In the genomic region with DNA sequence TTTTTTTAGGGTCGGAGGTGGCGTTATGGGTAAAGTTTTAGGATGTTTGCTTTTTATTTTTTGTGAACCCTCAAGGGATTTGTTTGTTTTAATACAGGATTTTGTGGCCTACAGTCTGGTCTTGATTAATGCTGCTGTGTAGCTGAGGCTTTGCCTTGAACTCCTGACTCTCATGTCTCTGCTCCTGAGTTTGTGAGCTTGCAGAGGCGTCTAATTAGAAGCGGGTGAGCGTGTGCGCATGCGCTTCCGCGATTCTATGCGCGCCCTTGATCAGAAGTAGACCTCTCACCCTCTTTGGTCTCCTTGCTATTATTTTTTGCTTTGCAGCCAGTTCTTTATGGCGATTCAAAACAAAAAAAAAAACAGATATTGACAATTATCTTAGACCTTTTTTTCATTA, we compare ENCODE assay signal across 8 mouse cellular contexts. TPM values are rescaled to one million over a fixed set of nuclear protein-coding genes. Genes with fewer than 3 reads are reported as not detected.
A peak's percentile ranks its signal among the peaks of the same experiment; 100 is the strongest.
DNase-seq lines count a peak whose midpoint lies in the region; ATAC-seq and TF ChIP-seq lines count a peak whose summit lies in the region.

No protein-coding gene starts in this region.

- no peaks in the 10 kb centered on the region for H3K36me3 ChIP-seq in heart, embryonic 11.5 days (ENCODE audit: control insufficient read depth, insufficient read depth, low read length)
- no peaks in the 10 kb centered on the region for H3K36me3 ChIP-seq in E14TG2a.4 (ENCODE audit: insufficient read depth, low read length)
- H3K36me3 ChIP-seq in forebrain, embryonic 15.5 days, result no peaks in the 10 kb centered on the region
- H3K36me3 ChIP-seq in liver, embryonic 14.5 days (replicated peaks; ENCODE audit: control insufficient read depth, insufficient read depth, low read depth), result peaks cover 4% of the 10 kb centered on the region; the same call in 1 of the 2 replicates

- no peak for TF ChIP-seq CTCF in E14TG2a.4 (conservative IDR thresholded peaks at IDR 0.05; ENCODE audit: low read length)
- TF ChIP-seq CTCF in liver, embryonic 14.5 days (IDR thresholded peaks at IDR 0.05; ENCODE audit: low read depth), result no peak

- TF ChIP-seq EP300 in liver, embryonic 14.5 days (IDR thresholded peaks at IDR 0.05; ENCODE audit: low read depth), result no peak

- WGBS in heart, embryonic 11.5 days (ENCODE audit: insufficient replicate concordance), result 75% methylated on average over 12 of the region's 12 CpGs
- WGBS in forebrain, embryonic 15.5 days, result 79% methylated on average over 12 of the region's 12 CpGs
- WGBS in liver, embryonic 14.5 days (ENCODE audit: insufficient replicate concordance), result 70% methylated on average over 12 of the region's 12 CpGs

- H3K27me3 ChIP-seq in heart, embryonic 11.5 days (ENCODE audit: control insufficient read depth, insufficient read depth, low read length), result no peaks in the 10 kb centered on the region
- peaks cover 10% of the 10 kb centered on the region; the same call in 1 of the 2 replicates for H3K27me3 ChIP-seq in E14TG2a.4 (ENCODE audit: insufficient read depth, low read length)
- no peaks in the 10 kb centered on the region for H3K27me3 ChIP-seq in forebrain, embryonic 15.5 days
- H3K27me3 ChIP-seq in liver, embryonic 14.5 days (ENCODE audit: control insufficient read depth, insufficient read depth, low read length), result no peaks in the 10 kb centered on the region

- peak overlapping the region; percentile 68; the same call in 1 of the 2 replicates for H3K27ac ChIP-seq in heart, embryonic 11.5 days (ENCODE audit: low read depth, low read length)
- H3K27ac ChIP-seq in forebrain, embryonic 15.5 days (replicated peaks), result no peak overlapping the region
- H3K27ac ChIP-seq in liver, embryonic 14.5 days, result peak overlapping the region; percentile 65

- H3K4me3 ChIP-seq in heart, embryonic 11.5 days (ENCODE audit: low read depth, low read length), result peak overlapping the region; percentile 61
- peak overlapping the region; percentile 89; the same call in 1 of the 2 replicates for H3K4me3 ChIP-seq in E14TG2a.4 (replicated peaks; ENCODE audit: low read length)
- peak overlapping the region; percentile 95 for H3K4me3 ChIP-seq in forebrain, embryonic 15.5 days
- H3K4me3 ChIP-seq in liver, embryonic 14.5 days (ENCODE audit: insufficient read depth in 1 of 2, low read depth in 2 of 2, low read length in 2 of 2), result peak overlapping the region; percentile 90 to 96

- peak overlapping the region; percentile 78 for H3K9ac ChIP-seq in heart, embryonic 11.5 days (ENCODE audit: low read depth, low read length)
- H3K9ac ChIP-seq in forebrain, embryonic 15.5 days (replicated peaks), result no peak overlapping the region
- H3K9ac ChIP-seq in liver, embryonic 14.5 days (replicated peaks), result peak overlapping the region; percentile 93

- no peak for ATAC-seq in heart, embryonic 11.5 days (replicated peaks; ENCODE audit: insufficient number of reproducible peaks, low FRiP score, low TSS enrichment)
- ATAC-seq in forebrain, embryonic 15.5 days (replicated peaks), result no peak
- ATAC-seq in liver, embryonic 14.5 days (ENCODE audit: insufficient read depth), result no peak

- no peak for DNase-seq in heart, postnatal 4 days
- no peak for DNase-seq in liver, embryonic 14.5 days (ENCODE audit: low read depth in 3 of 3, low spot score in 3 of 3)
- no peak for DNase-seq in layer of hippocampus, adult 9-11 months
- no peak for DNase-seq in layer of hippocampus, postnatal 10 days (ENCODE audit: low spot score in 2 of 2)
- DNase-seq in kidney, postnatal 25 days, result no peak

- no peaks in the 10 kb centered on the region for H3K9me3 ChIP-seq in heart, embryonic 11.5 days (replicated peaks; ENCODE audit: control insufficient read depth, low read length)
- no peaks in the 10 kb centered on the region for H3K9me3 ChIP-seq in E14TG2a.4 (ENCODE audit: low read length)
- H3K9me3 ChIP-seq in forebrain, embryonic 15.5 days, result no peaks in the 10 kb centered on the region
- H3K9me3 ChIP-seq in liver, embryonic 14.5 days (ENCODE audit: control insufficient read depth, low read length), result no peaks in the 10 kb centered on the region

- peaks cover 11% of the 10 kb centered on the region; the same call in 1 of the 2 replicates for H3K4me1 ChIP-seq in heart, embryonic 11.5 days (ENCODE audit: control insufficient read depth, insufficient read depth, low read length)
- peaks cover 7% of the 10 kb centered on the region for H3K4me1 ChIP-seq in E14TG2a.4 (replicated peaks; ENCODE audit: low read depth, low read length)
- H3K4me1 ChIP-seq in forebrain, embryonic 15.5 days, result peaks cover 23% of the 10 kb centered on the region
- peaks cover 19 to 35% of the 10 kb centered on the region in 2 experiments for H3K4me1 ChIP-seq in liver, embryonic 14.5 days (replicated peaks; ENCODE audit: control insufficient read depth in 2 of 2, insufficient read depth in 2 of 2, low read length in 1 of 2)

- peak overlapping the region; percentile 65 for H3K4me2 ChIP-seq in heart, embryonic 11.5 days
- peak overlapping the region; percentile 71 for H3K4me2 ChIP-seq in forebrain, embryonic 15.5 days (replicated peaks)
- H3K4me2 ChIP-seq in liver, embryonic 14.5 days (ENCODE audit: low read depth), result peak overlapping the region; percentile 93

RNA-seq across cellular contexts. Expression of a gene that starts 1.2 kb away (rescaled TPM):
- 249 and 252 TPM in 2 replicates for polyA plus RNA-seq in heart, embryonic 11.5 days (2014; fragmentation: Nextera tagmentation; extraction: Ambion mirVana)
- 100 to 1,000 TPM; 204 to 207 TPM for total RNA-seq in heart, postnatal 4 days (2021)
- 157 and 165 TPM in 2 replicates for polyA plus RNA-seq in forebrain, embryonic 15.5 days (2015; fragmentation: Nextera tagmentation; extraction: Ambion mirVana)
- 50.9 and 52.3 TPM in 2 replicates for polyA plus RNA-seq in liver, embryonic 14.5 days (2012; rRNA removed)
- polyA plus RNA-seq in liver, embryonic 14.5 days (2014; fragmentation: Nextera tagmentation; extraction: Ambion mirVana), result 99.0 and 107 TPM in 2 replicates
- total RNA-seq in layer of hippocampus, postnatal 10 days (2021), result 10 to 100 TPM; 75.4 to 87.8 TPM

RNA-seq across cellular contexts. Expression of a gene that starts 14.5 kb away (rescaled TPM):
- 77.5 and 79.0 TPM in 2 replicates for polyA plus RNA-seq in heart, embryonic 11.5 days (2014; fragmentation: Nextera tagmentation; extraction: Ambion mirVana)
- 100 to 1,000 TPM; 239 to 253 TPM for total RNA-seq in heart, postnatal 4 days (2021)
- 27.9 and 28.8 TPM in 2 replicates for polyA plus RNA-seq in forebrain, embryonic 15.5 days (2015; fragmentation: Nextera tagmentation; extraction: Ambion mirVana)
- polyA plus RNA-seq in liver, embryonic 14.5 days (2012; rRNA removed), result 225 and 257 TPM in 2 replicates
- 165 TPM in 2 replicates for polyA plus RNA-seq in liver, embryonic 14.5 days (2014; fragmentation: Nextera tagmentation; extraction: Ambion mirVana)
- 100 to 1,000 TPM; 168 to 196 TPM for total RNA-seq in layer of hippocampus, postnatal 10 days (2021)

RNA-seq across cellular contexts. Expression of a gene that starts 57.3 kb away (rescaled TPM):
- 28.2 TPM in 2 replicates for polyA plus RNA-seq in heart, embryonic 11.5 days (2014; fragmentation: Nextera tagmentation; extraction: Ambion mirVana)
- total RNA-seq in heart, postnatal 4 days (2021), result 10 to 100 TPM; 13.1 to 14.0 TPM
- polyA plus RNA-seq in forebrain, embryonic 15.5 days (2015; fragmentation: Nextera tagmentation; extraction: Ambion mirVana), result 43.3 and 44.4 TPM in 2 replicates
- 3.4 and 5.3 TPM in 2 replicates for polyA plus RNA-seq in liver, embryonic 14.5 days (2012; rRNA removed)
- polyA plus RNA-seq in liver, embryonic 14.5 days (2014; fragmentation: Nextera tagmentation; extraction: Ambion mirVana), result 10.0 and 11.5 TPM in 2 replicates
- 10 to 100 TPM; 51.4 to 51.8 TPM for total RNA-seq in layer of hippocampus, postnatal 10 days (2021)
